Mouse (Mus musculus): Measurements from ENCODE around the gene Speer4e. TPM values are rescaled to one million over a fixed set of nuclear protein-coding genes. Genes with fewer than 3 reads are reported as not detected.
"Not testable (repeated sequence)": the region's sequence is repeated elsewhere in the genome, so short reads cannot be mapped to it uniquely, and the experiment has no call there.

Speer4e gene
- total and polyA plus RNA-seq, 3 experiments, result not detected

DNA sequence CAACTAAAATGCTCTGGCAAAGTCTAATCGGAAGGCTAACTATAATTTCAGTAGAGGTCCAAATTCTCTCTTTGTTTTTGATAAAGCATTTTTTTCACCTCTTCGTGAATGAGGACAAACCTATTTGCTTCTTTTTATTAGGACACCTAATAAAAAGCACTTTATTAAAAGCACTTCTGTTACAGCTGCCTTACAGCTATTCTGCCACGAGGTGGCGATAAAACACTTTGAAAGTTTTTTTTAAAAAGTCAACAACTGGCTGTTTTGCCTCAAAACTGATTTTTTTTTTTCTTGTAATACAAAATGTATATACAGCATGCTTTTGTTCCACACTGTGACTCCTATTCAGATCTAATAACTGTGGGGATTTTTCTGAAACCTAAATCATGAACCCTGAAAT is 11.2 kb downstream of the Speer4e start:
- not testable (repeated sequence) for H3K79me2 ChIP-seq (replicated peaks; ENCODE audit: control insufficient read depth, extremely low read depth, insufficient read depth, poor library complexity, severe bottlenecking); DNase-seq (ENCODE audit: extremely low read depth)

DNA sequence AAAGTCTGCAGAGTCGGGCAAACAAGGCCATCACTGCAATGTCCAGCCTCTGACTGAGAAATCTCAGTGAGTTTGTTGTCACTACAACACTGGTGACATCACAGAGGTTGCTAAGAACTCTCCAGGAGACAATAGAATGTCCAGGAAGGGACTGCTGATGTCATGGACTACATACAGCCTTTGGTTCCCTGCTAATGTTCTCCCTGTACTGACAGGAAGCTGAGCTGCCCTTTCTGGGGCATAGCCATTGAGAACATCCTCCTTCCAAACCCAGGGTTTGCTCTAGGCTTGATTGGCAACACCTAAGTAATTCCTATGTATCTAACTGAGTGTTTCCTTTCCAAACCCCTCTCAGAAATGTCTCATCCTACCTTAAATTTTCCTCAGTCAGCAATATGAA is 23.4 kb downstream of the Speer4e start, which contains the start of gene Gm9758:
Gene Gm9758, minus strand, starts transcription at position 101 of the 400 bp plus-strand sequence.
- H3K4me3 ChIP-seq (replicated peaks in 1 of 3; ENCODE audit: low read depth in 2 of 3, low read length in 2 of 3, poor library complexity in 1 of 3); DNase-seq (ENCODE audit: extremely low read depth); H3K9ac ChIP-seq (ENCODE audit: insufficient read depth, low read depth); H3K9me3 ChIP-seq (replicated peaks; ENCODE audit: low read length); H3K79me2 ChIP-seq (replicated peaks; ENCODE audit: control insufficient read depth, extremely low read depth, insufficient read depth, poor library complexity, severe bottlenecking); H3K36me3 ChIP-seq (replicated peaks in 1 of 2; ENCODE audit: control insufficient read depth in 1 of 2, insufficient read depth in 1 of 2, low read length in 1 of 2); H3K27me3 ChIP-seq (replicated peaks); H3K4me1 ChIP-seq (ENCODE audit: control insufficient read depth in 1 of 2, insufficient read depth in 2 of 2); in situ Hi-C loops (cut with MboI; ENCODE audit: low pct_ligation_motif_present, low pct_unique_long_range_greater_than_20kb, low sequenced_read_pairs); dilution Hi-C loops (cut with MboI; ENCODE audit: extremely low pct_ligation_motif_present, extremely low pct_unique_long_range_greater_than_20kb, low sequenced_read_pairs); H3K27ac ChIP-seq (ENCODE audit: insufficient read depth, low read depth); H3K4me2 ChIP-seq (ENCODE audit: insufficient read depth, low read depth, poor library complexity, severe bottlenecking): not testable (repeated sequence)

More for the DNA sequence above, 11.2 kb downstream of the Speer4e start:
- H3K4me1 ChIP-seq (ENCODE audit: control insufficient read depth in 1 of 2, insufficient read depth in 2 of 2); in situ Hi-C loops (cut with MboI; ENCODE audit: low pct_ligation_motif_present, low pct_unique_long_range_greater_than_20kb, low sequenced_read_pairs); H3K27me3 ChIP-seq (replicated peaks); dilution Hi-C loops (cut with MboI; ENCODE audit: extremely low pct_ligation_motif_present, extremely low pct_unique_long_range_greater_than_20kb, low sequenced_read_pairs); H3K4me2 ChIP-seq (ENCODE audit: insufficient read depth, low read depth, poor library complexity, severe bottlenecking); H3K9me3 ChIP-seq (replicated peaks; ENCODE audit: low read length); H3K4me3 ChIP-seq (replicated peaks in 1 of 3; ENCODE audit: low read depth in 2 of 3, low read length in 2 of 3, poor library complexity in 1 of 3); H3K27ac ChIP-seq (ENCODE audit: insufficient read depth, low read depth); H3K36me3 ChIP-seq (replicated peaks in 1 of 2; ENCODE audit: control insufficient read depth in 1 of 2, insufficient read depth in 1 of 2, low read length in 1 of 2); H3K9ac ChIP-seq (ENCODE audit: insufficient read depth, low read depth): not testable (repeated sequence)
- TF ChIP-seq CTCF (conservative IDR thresholded peaks at IDR 0.05 in 1 of 2, IDR thresholded peaks at IDR 0.05 in 1 of 2; ENCODE audit: low read depth in 2 of 2, low read length in 2 of 2), result peak in 1 of 2 experiments; percentile 12; a peak in 1 of 4 replicates

DNA sequence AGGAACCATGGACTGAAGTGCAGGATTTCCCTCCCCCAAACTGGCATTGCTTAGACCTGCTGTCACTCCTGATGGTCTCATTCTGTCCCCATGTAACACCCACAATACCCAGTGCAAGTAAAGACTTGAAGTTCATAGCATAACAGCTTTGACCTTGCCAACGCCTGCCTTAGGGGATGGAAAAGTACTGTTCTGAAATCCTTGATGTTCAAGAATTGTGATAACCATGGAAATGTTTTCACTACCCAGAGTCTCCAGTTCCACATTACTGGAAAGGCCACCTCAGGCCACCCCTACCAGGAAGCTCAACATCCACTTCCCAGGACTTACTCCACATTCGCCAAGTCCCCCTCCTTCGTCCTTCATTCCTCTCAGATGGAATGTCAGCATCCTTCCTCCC is 23.9 kb downstream of the Speer4e start:
- dilution Hi-C loops (cut with MboI; ENCODE audit: extremely low pct_ligation_motif_present, extremely low pct_unique_long_range_greater_than_20kb, low sequenced_read_pairs); H3K4me2 ChIP-seq (ENCODE audit: insufficient read depth, low read depth, poor library complexity, severe bottlenecking); DNase-seq (ENCODE audit: extremely low read depth); H3K27ac ChIP-seq (ENCODE audit: insufficient read depth, low read depth); H3K9me3 ChIP-seq (replicated peaks; ENCODE audit: low read length); H3K36me3 ChIP-seq (replicated peaks in 1 of 2; ENCODE audit: control insufficient read depth in 1 of 2, insufficient read depth in 1 of 2, low read length in 1 of 2); H3K27me3 ChIP-seq (replicated peaks); H3K4me3 ChIP-seq (replicated peaks in 1 of 3; ENCODE audit: low read depth in 2 of 3, low read length in 2 of 3, poor library complexity in 1 of 3); H3K9ac ChIP-seq (ENCODE audit: insufficient read depth, low read depth); H3K4me1 ChIP-seq (ENCODE audit: control insufficient read depth in 1 of 2, insufficient read depth in 2 of 2); H3K79me2 ChIP-seq (replicated peaks; ENCODE audit: control insufficient read depth, extremely low read depth, insufficient read depth, poor library complexity, severe bottlenecking); in situ Hi-C loops (cut with MboI; ENCODE audit: low pct_ligation_motif_present, low pct_unique_long_range_greater_than_20kb, low sequenced_read_pairs): not testable (repeated sequence)

DNA sequence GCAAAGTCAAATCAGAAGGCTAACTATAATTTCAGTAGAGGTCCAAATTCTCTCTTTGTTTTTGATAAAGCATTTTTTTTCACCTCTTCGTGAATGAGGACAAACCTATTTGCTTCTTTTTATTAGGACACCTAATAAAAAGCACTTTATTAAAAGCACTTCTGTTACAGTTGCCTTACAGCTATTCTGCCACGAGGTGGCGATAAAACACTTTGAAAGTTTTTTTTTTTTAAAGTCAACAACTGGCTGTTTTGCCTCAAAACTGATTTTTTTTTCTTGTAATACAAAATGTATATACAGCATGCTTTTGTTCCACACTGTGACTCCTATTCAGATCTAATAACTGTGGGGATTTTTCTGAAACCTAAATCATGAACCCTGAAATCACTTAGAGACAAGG is 34.7 kb downstream of the Speer4e start:
- DNase-seq (ENCODE audit: extremely low read depth); H3K27me3 ChIP-seq (replicated peaks); H3K9me3 ChIP-seq (replicated peaks; ENCODE audit: low read length); in situ Hi-C loops (cut with MboI; ENCODE audit: low pct_ligation_motif_present, low pct_unique_long_range_greater_than_20kb, low sequenced_read_pairs); H3K27ac ChIP-seq (ENCODE audit: insufficient read depth, low read depth); H3K36me3 ChIP-seq (replicated peaks in 1 of 2; ENCODE audit: control insufficient read depth in 1 of 2, insufficient read depth in 1 of 2, low read length in 1 of 2); H3K4me2 ChIP-seq (ENCODE audit: insufficient read depth, low read depth, poor library complexity, severe bottlenecking); H3K79me2 ChIP-seq (replicated peaks; ENCODE audit: control insufficient read depth, extremely low read depth, insufficient read depth, poor library complexity, severe bottlenecking); H3K9ac ChIP-seq (ENCODE audit: insufficient read depth, low read depth); H3K4me1 ChIP-seq (ENCODE audit: control insufficient read depth in 1 of 2, insufficient read depth in 2 of 2); dilution Hi-C loops (cut with MboI; ENCODE audit: extremely low pct_ligation_motif_present, extremely low pct_unique_long_range_greater_than_20kb, low sequenced_read_pairs); H3K4me3 ChIP-seq (replicated peaks in 1 of 3; ENCODE audit: low read depth in 2 of 3, low read length in 2 of 3, poor library complexity in 1 of 3): not testable (repeated sequence)
- peak in 1 of 2 experiments; percentile 14; a peak in 2 of 4 replicates for TF ChIP-seq CTCF (conservative IDR thresholded peaks at IDR 0.05 in 1 of 2, IDR thresholded peaks at IDR 0.05 in 1 of 2; ENCODE audit: low read depth in 2 of 2, low read length in 2 of 2)

All from CH12.LX (cell line).